Mouse (Mus musculus): ENCODE measurements at regions not wholly inside any gene's neighbourhood (a gene's known extent, or its start where the extent isn't known, plus 50 kb on each side); places are given as distances from the start of the nearest gene placed in this dataset.

- peak; percentile 81 for DNase-seq (ENCODE audit: low spot score)
Observed at GRCm38 (mm10) chr5:43422815-43423687, 92.3 kb upstream of the C1qtnf7 start.

GRCm38 (mm10) chr5:43424551-43425257 is 90.6 kb upstream of the C1qtnf7 start:
- DNase-seq (ENCODE audit: low spot score) = no peak

GRCm38 (mm10) chr5:43433337-43433736 is 82.0 kb upstream of the C1qtnf7 start:
- no peak for DNase-seq (ENCODE audit: low spot score)

- DNase-seq (ENCODE audit: low spot score) = no peak
Observed at GRCm38 (mm10) chr5:43439191-43439590, 76.1 kb upstream of the C1qtnf7 start.

- DNase-seq (ENCODE audit: low spot score) = peak; percentile 49
Observed at GRCm38 (mm10) chr5:43441306-43441705, 74.0 kb upstream of the C1qtnf7 start.

- no peak for DNase-seq (ENCODE audit: low spot score)
Observed at GRCm38 (mm10) chr5:43444582-43445214, 70.6 kb upstream of the C1qtnf7 start.

- DNase-seq (ENCODE audit: low spot score) = no peak
Observed at GRCm38 (mm10) chr5:43445620-43446019, 69.7 kb upstream of the C1qtnf7 start.

GRCm38 (mm10) chr5:43446295-43446694 is 69.0 kb upstream of the C1qtnf7 start:
- no peak for DNase-seq (ENCODE audit: low spot score)

- DNase-seq (ENCODE audit: low spot score) = no peak
Observed at GRCm38 (mm10) chr5:43456018-43456417, 59.3 kb upstream of the C1qtnf7 start.

GRCm38 (mm10) chr5:43457725-43458124 is 57.6 kb upstream of the C1qtnf7 start:
- no peak for DNase-seq (ENCODE audit: low spot score)

- no peak for DNase-seq (ENCODE audit: low spot score)
Observed at GRCm38 (mm10) chr5:43461987-43462715, 53.2 kb upstream of the C1qtnf7 start.

Measured in gastrocnemius, adult 18-20 months (tissue).